Mouse (Mus musculus): ENCODE measurements around the gene Grem1. TPM values are rescaled to one million over a fixed set of nuclear protein-coding genes. Genes with fewer than 3 reads are reported as not detected.
A peak's percentile ranks its signal among the peaks of the same experiment; 100 is the strongest.

Grem1 gene
- polyA plus RNA-seq, 1 experiment, result 311 TPM

DNA sequence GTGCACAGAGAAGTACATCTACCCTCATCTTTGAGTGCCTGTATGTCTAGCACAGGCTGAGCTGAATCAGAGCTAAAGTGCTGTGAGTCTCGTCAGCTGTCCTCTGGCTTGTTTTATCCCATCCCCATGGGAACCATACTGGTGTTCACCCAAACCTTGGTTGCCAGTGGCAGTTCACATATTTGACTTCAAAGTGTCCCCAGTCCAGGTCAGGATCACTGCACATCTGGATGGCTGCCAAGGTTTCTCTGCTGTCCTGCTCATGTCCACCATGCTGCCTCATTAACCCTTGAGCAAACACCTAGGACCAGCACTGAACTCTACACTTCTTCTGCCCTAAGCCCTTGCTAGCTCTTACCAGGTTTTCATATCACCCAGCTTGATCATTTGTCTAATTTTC lies 7.4 kb upstream of the Grem1 start:
- TF ChIP-seq POLR2A (IDR thresholded peaks at IDR 0.05; ENCODE audit: low read depth, low read length), result no peak
- TF ChIP-seq CTCF (IDR thresholded peaks at IDR 0.05; ENCODE audit: borderline replicate concordance, insufficient read depth, low read length), result no peak
- Histone ChIP-seq H3K4me3 (ENCODE audit: insufficient read depth, low read length) (no peak overlapping the region), H3K27ac (ENCODE audit: insufficient read depth, low read length) (peak overlapping the region; percentile 70), H3K4me1 (ENCODE audit: control insufficient read depth, insufficient read depth, low read length) (peaks cover 12% of the 10 kb centered on the region)

- H3K27ac ChIP-seq (ENCODE audit: insufficient read depth, low read length), result peak overlapping the region; percentile 70
- H3K4me3 ChIP-seq (ENCODE audit: insufficient read depth, low read length), result no peak overlapping the region
- TF ChIP-seq CTCF (IDR thresholded peaks at IDR 0.05; ENCODE audit: borderline replicate concordance, insufficient read depth, low read length) (no peak), POLR2A (IDR thresholded peaks at IDR 0.05; ENCODE audit: low read depth, low read length) (no peak)
- peaks cover 14% of the 10 kb centered on the region for H3K4me1 ChIP-seq (ENCODE audit: control insufficient read depth, insufficient read depth, low read length)
Measured at GRCm38 (mm10) chr2:113764968-113765367, 6.5 kb upstream of the Grem1 start.

GRCm38 (mm10) chr2:113757525-113758310 lies 728 bp downstream of the Grem1 start:
- TF ChIP-seq CTCF (IDR thresholded peaks at IDR 0.05; ENCODE audit: borderline replicate concordance, insufficient read depth, low read length) (no peak), POLR2A (IDR thresholded peaks at IDR 0.05; ENCODE audit: low read depth, low read length) (peak; percentile 32; the same call in 1 of the 2 replicates)

DNA sequence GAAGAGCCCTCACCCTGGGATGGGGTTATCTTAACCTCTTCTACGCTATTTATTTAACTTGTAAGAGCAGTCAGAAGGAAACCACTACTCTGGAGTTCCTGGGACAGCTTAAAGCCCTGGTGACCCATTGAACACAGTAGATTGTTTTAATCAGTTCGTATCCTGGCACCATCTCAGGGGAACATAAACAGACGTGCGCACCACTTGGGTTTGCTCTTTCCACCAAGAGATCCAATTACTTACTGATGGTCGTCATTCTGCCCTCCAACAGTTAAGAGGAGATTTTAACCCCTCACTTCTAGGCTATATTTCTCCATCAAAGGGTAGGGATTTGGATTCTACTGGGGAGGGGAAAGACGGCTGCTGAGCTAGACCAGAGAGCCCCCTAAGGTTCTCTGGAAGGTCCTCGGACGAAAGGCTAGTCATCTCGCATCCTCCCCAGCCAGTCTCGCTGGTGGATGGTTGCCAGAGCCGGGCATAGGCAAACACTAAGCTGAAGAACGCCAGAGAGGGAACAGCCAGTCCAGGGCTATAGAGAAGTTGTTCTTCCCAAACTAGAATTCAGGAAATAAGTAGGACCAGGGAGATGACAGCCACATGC lies 1.4 kb downstream of the Grem1 start:
- H3K27ac ChIP-seq (ENCODE audit: insufficient read depth, low read length), result peak overlapping the region; percentile 37
- TF ChIP-seq CTCF (IDR thresholded peaks at IDR 0.05; ENCODE audit: borderline replicate concordance, insufficient read depth, low read length) (no peak), POLR2A (IDR thresholded peaks at IDR 0.05; ENCODE audit: low read depth, low read length) (peak; percentile 28; the same call in 1 of the 2 replicates)
- H3K4me1 ChIP-seq (ENCODE audit: control insufficient read depth, insufficient read depth, low read length), result peaks cover 6% of the 10 kb centered on the region
- peak overlapping the region; percentile 60 for H3K4me3 ChIP-seq (ENCODE audit: insufficient read depth, low read length)

More at GRCm38 (mm10) chr2:113757525-113758310, 728 bp downstream of the Grem1 start:
- Histone ChIP-seq H3K4me1 (ENCODE audit: control insufficient read depth, insufficient read depth, low read length) (peaks cover 6% of the 10 kb centered on the region), H3K4me3 (ENCODE audit: insufficient read depth, low read length) (peak overlapping the region; percentile 60), H3K27ac (ENCODE audit: insufficient read depth, low read length) (peak overlapping the region; percentile 37)

DNA sequence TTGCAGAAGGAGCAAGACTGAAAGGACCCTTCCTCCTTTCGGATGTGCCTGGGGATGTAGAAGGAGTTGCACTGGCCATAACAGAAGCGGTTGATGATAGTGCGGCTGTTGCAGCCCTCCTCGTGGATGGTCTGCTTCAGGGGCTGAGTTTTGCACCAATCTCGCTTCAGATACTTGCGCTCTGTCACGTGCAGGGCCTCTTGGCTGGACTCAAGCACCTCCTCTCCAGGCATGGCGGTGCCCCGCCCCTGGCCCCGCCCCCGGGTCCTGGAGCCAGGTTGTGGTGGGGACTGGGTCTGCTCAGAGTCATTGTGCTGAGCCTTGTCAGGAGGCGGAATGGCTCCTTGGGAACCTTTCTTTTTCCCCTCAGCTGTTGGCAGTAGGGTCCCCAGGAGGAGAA lies 8.7 kb downstream of the Grem1 start:
- TF ChIP-seq CTCF (IDR thresholded peaks at IDR 0.05; ENCODE audit: borderline replicate concordance, insufficient read depth, low read length), result no peak
- TF ChIP-seq POLR2A (IDR thresholded peaks at IDR 0.05; ENCODE audit: low read depth, low read length), result no peak
- Histone ChIP-seq H3K4me1 (ENCODE audit: control insufficient read depth, insufficient read depth, low read length) (no peaks in the 10 kb centered on the region), H3K4me3 (ENCODE audit: insufficient read depth, low read length) (no peak overlapping the region), H3K27ac (ENCODE audit: insufficient read depth, low read length) (no peak overlapping the region)

- no peak overlapping the region for H3K4me3 ChIP-seq (ENCODE audit: insufficient read depth, low read length)
- H3K27ac ChIP-seq (ENCODE audit: insufficient read depth, low read length), result no peak overlapping the region
- H3K4me1 ChIP-seq (ENCODE audit: control insufficient read depth, insufficient read depth, low read length), result no peaks in the 10 kb centered on the region
- TF ChIP-seq POLR2A (IDR thresholded peaks at IDR 0.05; ENCODE audit: low read depth, low read length) (no peak), CTCF (IDR thresholded peaks at IDR 0.05; ENCODE audit: borderline replicate concordance, insufficient read depth, low read length) (no peak)
Measured at GRCm38 (mm10) chr2:113749309-113749708, 9.1 kb downstream of the Grem1 start.

DNA sequence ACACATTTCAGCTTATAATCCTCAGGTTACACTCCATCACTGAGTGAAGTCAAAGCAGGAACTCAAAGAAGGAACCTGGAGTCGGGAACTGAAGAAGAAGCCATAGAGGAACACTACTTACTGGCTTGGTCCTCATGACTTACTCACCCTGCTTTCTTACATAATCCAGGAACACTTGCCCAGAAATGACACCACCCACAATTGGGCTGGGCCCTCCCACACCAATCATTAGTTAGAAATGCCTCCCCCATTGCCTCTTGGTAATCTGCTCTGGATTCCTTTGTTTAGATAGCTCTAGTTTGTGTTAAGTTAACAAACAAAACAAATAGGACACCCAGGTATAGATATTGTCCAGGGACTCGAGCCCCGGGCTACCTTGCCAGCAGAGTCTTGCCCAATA lies 29.9 kb downstream of the Grem1 start:
- Histone ChIP-seq H3K4me3 (ENCODE audit: insufficient read depth, low read length) (no peak overlapping the region), H3K27ac (ENCODE audit: insufficient read depth, low read length) (no peak overlapping the region), H3K4me1 (ENCODE audit: control insufficient read depth, insufficient read depth, low read length) (no peaks in the 10 kb centered on the region)
- TF ChIP-seq CTCF (IDR thresholded peaks at IDR 0.05; ENCODE audit: borderline replicate concordance, insufficient read depth, low read length) (no peak), POLR2A (IDR thresholded peaks at IDR 0.05; ENCODE audit: low read depth, low read length) (no peak)

- no peak; the same call in 1 of the 2 replicates for TF ChIP-seq POLR2A (IDR thresholded peaks at IDR 0.05; ENCODE audit: low read depth, low read length)
- TF ChIP-seq CTCF (IDR thresholded peaks at IDR 0.05; ENCODE audit: borderline replicate concordance, insufficient read depth, low read length), result no peak
- 0 out of 2 replicates have a peak, but pooled peaks cover 3% of the 10 kb centered on the region for H3K4me1 ChIP-seq (ENCODE audit: control insufficient read depth, insufficient read depth, low read length)
- no peak overlapping the region for H3K4me3 ChIP-seq (ENCODE audit: insufficient read depth, low read length)
- H3K27ac ChIP-seq (ENCODE audit: insufficient read depth, low read length), result no peak overlapping the region
Measured at GRCm38 (mm10) chr2:113714801-113715200, 43.6 kb downstream of the Grem1 start.

GRCm38 (mm10) chr2:113713406-113713805 lies 45.0 kb downstream of the Grem1 start:
- TF ChIP-seq POLR2A (IDR thresholded peaks at IDR 0.05; ENCODE audit: low read depth, low read length) (no peak), CTCF (IDR thresholded peaks at IDR 0.05; ENCODE audit: borderline replicate concordance, insufficient read depth, low read length) (no peak)
- H3K4me3 ChIP-seq (ENCODE audit: insufficient read depth, low read length), result no peak overlapping the region
- H3K4me1 ChIP-seq (ENCODE audit: control insufficient read depth, insufficient read depth, low read length), result 0 out of 2 replicates have a peak, but pooled peaks cover 3% of the 10 kb centered on the region
- no peak overlapping the region for H3K27ac ChIP-seq (ENCODE audit: insufficient read depth, low read length)

DNA sequence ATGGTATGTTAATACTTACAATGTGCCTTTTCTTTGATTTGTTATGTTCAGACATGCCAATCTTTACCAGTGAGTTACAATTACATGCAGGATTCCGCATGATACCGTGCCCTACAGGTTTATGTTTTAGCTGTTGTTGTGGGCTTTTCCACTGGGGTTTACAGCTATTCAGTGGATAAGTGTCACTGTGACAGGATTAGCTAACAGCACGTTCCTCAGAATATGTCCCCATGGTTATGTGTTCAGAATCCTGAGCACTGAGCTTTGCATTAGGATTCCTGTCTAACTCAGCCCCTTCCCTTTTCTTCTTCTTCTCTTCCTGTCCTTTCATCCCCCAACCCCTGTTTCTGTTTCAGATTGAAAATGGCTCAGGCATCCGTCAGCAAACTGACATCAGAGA lies 50.9 kb downstream of the Grem1 start:
- no peak overlapping the region for H3K4me3 ChIP-seq (ENCODE audit: insufficient read depth, low read length)
- no peak overlapping the region for H3K27ac ChIP-seq (ENCODE audit: insufficient read depth, low read length)

More for the DNA sequence above, 50.9 kb downstream of the Grem1 start:
- H3K4me1 ChIP-seq (ENCODE audit: control insufficient read depth, insufficient read depth, low read length), result no peaks in the 10 kb centered on the region
- TF ChIP-seq CTCF (IDR thresholded peaks at IDR 0.05; ENCODE audit: borderline replicate concordance, insufficient read depth, low read length) (no peak), POLR2A (IDR thresholded peaks at IDR 0.05; ENCODE audit: low read depth, low read length) (no peak)

All from embryonic fibroblast, embryonic 13.5 days (primary cell).